Mouse (Mus musculus): ENCODE measurements at regions not wholly inside any gene's neighbourhood (a gene's known extent, or its start where the extent isn't known, plus 50 kb on each side); places are given as distances from the start of the nearest gene placed in this dataset.

DNA sequence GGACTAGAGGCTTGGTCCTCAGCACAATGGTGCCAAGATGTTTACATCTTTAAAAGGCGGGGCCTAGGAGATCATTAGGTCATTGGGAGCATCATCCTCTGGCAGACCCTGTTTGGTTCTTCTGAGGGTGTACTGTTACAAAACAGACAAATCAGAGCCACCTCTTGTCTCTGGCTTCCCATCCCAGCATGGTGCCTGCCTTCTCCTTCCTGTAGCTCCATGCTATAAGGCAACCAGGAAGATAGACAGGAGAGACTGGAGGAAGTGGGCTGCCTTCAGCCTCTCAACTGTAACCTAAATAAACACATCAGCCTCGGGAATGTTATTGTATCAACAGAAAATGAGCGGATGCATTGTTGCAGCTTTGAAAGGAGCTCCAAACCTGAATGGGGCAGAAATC is 529.8 kb upstream of the Gm765 start:
- no peak for DNase-seq (ENCODE audit: inconsistent age in 2 of 2, low spot score in 1 of 2)

GRCm38 (mm10) chr6:98869772-98870171 is 527.2 kb upstream of the Gm765 start:
- DNase-seq (ENCODE audit: inconsistent age in 2 of 2, low spot score in 1 of 2): no peak

DNA sequence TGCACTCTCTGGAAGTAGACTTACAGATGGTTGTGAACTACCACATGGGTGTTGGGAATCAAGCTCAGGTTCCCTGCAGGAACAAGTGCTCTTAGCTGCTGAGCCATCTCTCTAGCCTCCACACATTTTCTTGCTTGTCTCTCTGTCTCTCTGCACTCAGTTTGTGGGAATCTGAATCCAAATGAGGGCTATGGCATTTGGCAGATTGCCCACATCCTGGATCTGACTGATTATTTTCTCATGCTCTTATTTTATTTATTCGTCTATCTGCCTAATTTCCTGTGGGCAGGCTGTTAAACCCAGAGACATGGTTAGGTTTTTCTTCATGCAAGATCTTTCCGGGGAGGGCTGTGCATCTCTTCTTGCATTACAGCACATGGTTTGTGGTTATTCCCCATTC is 521.8 kb upstream of the Gm765 start:
- no peak for DNase-seq (ENCODE audit: inconsistent age in 2 of 2, low spot score in 1 of 2)

- DNase-seq (ENCODE audit: inconsistent age in 2 of 2, low spot score in 1 of 2): no peak
Measured at GRCm38 (mm10) chr6:98855958-98856357, 513.4 kb upstream of the Gm765 start.

- DNase-seq (ENCODE audit: inconsistent age in 2 of 2, low spot score in 1 of 2): no peak
Measured at GRCm38 (mm10) chr6:98850906-98851305, 508.4 kb upstream of the Gm765 start.

- no peak for DNase-seq (ENCODE audit: inconsistent age in 2 of 2, low spot score in 1 of 2)
Measured at GRCm38 (mm10) chr6:98848835-98849234, 506.3 kb upstream of the Gm765 start.

- DNase-seq (ENCODE audit: inconsistent age in 2 of 2, low spot score in 1 of 2): peak; percentile 4 to 46
Measured at GRCm38 (mm10) chr6:98846001-98846695, 503.6 kb upstream of the Gm765 start.

DNA sequence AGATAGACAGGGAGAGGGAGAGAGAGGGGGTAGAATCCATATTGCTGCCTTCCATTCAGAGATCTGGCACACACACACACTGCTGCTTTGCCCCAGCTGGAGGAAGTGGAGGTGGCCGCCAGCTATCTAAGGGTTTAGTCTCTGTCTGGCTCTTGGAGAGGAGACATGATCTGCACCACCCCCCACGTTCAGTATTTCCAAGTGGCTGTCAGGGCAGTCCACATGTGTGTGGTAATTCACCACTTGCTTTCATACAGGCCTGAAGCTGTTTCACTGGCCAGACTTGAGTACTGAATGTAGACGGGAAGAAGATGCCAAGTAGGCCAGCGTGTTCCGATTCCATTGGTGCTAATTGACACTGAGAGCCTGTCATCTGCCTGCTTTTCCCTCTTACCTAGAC is 501.0 kb upstream of the Gm765 start:
- DNase-seq (ENCODE audit: inconsistent age in 2 of 2, low spot score in 1 of 2): peak in 1 of 2 experiments; percentile 25

- no peak for DNase-seq (ENCODE audit: inconsistent age in 2 of 2, low spot score in 1 of 2)
Measured at GRCm38 (mm10) chr6:98842924-98843323, 500.4 kb upstream of the Gm765 start.

GRCm38 (mm10) chr6:98833922-98834321 is 491.4 kb upstream of the Gm765 start:
- DNase-seq (ENCODE audit: inconsistent age in 2 of 2, low spot score in 1 of 2): no peak

DNA sequence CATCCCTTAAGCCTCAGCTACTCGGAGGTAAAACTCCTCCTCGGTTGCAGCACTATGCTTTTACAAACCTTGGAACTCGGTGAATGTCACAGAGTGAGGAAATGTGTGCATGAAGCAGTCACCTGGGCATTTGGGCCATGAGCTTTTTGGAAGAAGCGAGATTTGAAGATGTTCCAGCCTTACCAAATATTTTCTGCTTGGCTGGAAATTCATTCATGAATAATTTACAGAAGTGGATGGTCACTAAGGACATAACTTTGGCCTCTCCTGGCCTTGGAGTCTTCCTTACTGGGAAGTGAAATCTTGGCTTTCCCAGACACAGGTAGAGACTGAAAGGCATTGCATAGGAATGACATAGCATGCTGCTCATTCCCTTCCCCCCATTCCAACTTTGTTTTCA is 487.6 kb upstream of the Gm765 start:
- no peak for DNase-seq (ENCODE audit: inconsistent age in 2 of 2, low spot score in 1 of 2)

DNA sequence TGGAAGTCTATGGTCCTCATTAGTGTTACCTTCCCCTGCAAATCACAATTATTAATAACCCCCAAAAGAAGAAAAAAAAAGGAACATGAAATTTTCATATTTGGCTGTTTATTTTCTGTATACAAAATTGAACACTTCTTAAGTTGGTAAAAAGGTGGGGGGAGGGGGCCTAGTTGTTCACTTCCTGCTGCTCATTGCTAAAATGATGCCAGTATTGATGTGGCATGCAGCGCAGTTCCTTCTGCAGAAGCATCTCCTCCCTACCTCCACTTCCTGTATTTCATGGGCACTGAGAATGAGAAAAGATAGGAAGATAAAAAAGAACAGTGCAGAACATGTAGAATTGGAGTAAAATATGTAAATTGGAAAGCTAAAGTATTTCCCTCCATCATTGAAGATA is 465.5 kb upstream of the Gm765 start:
- DNase-seq (ENCODE audit: inconsistent age in 2 of 2, low spot score in 1 of 2): no peak

DNA sequence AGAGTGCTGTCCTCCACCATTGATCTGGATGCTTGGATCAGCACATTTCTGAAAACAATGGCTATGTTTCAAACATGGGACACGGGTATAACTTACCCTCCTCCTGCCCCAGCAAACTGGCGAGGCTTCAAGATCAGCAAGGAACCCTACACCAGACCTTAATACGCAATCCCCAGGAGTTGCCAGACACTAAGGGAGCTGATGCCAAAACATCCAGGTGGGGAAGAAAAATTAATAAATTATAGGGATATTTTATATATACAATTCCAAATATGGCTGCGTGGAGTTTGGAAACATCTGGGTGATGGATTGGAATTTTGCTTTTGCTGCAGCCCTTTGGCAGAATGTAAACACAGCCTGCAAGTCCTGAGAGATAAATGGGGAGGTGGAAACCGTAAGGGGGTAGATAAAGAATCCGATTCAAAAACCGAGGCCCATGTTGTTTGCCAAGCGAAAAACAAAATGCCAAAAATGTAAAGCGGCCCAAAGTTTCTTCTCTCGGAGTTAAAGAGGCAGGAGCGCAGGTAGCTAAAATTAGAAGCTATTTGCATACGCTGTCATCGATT is 460.9 kb upstream of the Gm765 start:
- no peak for DNase-seq (ENCODE audit: inconsistent age in 2 of 2, low spot score in 1 of 2)

GRCm38 (mm10) chr6:98801061-98801460 is 458.5 kb upstream of the Gm765 start:
- no peak for DNase-seq (ENCODE audit: inconsistent age in 2 of 2, low spot score in 1 of 2)

- no peak for DNase-seq (ENCODE audit: inconsistent age in 2 of 2, low spot score in 1 of 2)
Measured at GRCm38 (mm10) chr6:98800040-98800439, 457.5 kb upstream of the Gm765 start.

GRCm38 (mm10) chr6:98797778-98798177 is 455.2 kb upstream of the Gm765 start:
- DNase-seq (ENCODE audit: inconsistent age in 2 of 2, low spot score in 1 of 2): no peak

GRCm38 (mm10) chr6:98797373-98797772 is 454.8 kb upstream of the Gm765 start:
- DNase-seq (ENCODE audit: inconsistent age in 2 of 2, low spot score in 1 of 2): peak in 1 of 2 experiments; percentile 17

- no peak for DNase-seq (ENCODE audit: inconsistent age in 2 of 2, low spot score in 1 of 2)
Measured at GRCm38 (mm10) chr6:98796666-98797065, 454.1 kb upstream of the Gm765 start.

GRCm38 (mm10) chr6:98787422-98787821 is 444.9 kb upstream of the Gm765 start:
- no peak for DNase-seq (ENCODE audit: inconsistent age in 2 of 2, low spot score in 1 of 2)

GRCm38 (mm10) chr6:98782074-98782473 is 439.5 kb upstream of the Gm765 start:
- no peak for DNase-seq (ENCODE audit: inconsistent age in 2 of 2, low spot score in 1 of 2)

DNA sequence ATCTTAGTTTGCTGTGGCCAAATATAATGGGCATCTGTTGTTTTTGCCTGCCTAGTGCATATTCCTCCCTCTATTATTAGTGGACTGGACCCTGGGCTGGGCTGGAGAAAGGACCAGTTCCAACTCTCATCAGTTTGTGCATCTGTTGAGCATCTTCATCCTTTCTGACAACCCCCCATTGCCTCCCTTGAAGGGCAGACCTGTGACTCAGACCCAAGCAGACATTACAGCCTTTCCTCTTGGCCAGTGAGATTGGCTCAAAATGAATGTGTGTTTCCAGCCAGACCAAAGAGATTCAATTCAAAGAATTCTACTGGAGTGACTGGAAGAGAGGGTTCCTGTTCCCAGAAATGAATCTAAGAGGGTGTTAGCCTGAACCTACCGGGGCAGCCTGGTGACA is 433.2 kb upstream of the Gm765 start:
- no peak for DNase-seq (ENCODE audit: inconsistent age in 2 of 2, low spot score in 1 of 2)

GRCm38 (mm10) chr6:98769999-98770398 is 427.4 kb upstream of the Gm765 start:
- DNase-seq (ENCODE audit: inconsistent age in 2 of 2, low spot score in 1 of 2): peak in 1 of 2 experiments; percentile 27

GRCm38 (mm10) chr6:98769322-98769721 is 426.8 kb upstream of the Gm765 start:
- DNase-seq (ENCODE audit: inconsistent age in 2 of 2, low spot score in 1 of 2): no peak
